In the genomic region with DNA sequence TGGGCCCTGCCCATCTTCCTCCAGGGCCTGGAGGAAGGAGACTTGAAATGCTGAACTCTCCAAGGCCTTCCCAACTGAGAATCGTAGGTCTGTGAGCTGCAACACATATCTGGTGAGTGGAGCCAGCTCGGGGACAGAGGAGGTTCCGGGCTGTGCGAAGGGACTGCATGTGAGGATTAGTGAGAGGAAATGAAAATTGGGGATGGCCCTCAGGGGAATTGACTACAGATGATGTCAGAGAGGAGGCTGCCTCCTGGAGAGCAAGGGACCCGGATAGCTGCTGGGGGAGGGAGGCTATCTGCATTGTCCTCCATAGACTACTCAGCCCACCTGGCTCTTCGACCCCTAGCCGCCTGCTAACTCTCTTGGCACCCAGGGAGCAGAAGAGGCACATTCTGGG, we compare ENCODE assay signal across 33 mouse cellular contexts.
A peak's percentile ranks its signal among the peaks of the same experiment; 100 is the strongest.
DNase-seq lines count a peak whose midpoint lies in the region; ATAC-seq and TF ChIP-seq lines count a peak whose summit lies in the region.
"Had no signal": no experiment of that assay in that cellular context is flagged by ENCODE, and none has a peak within 500 bp of the region (broad histone marks: within the 10 kb centered on the region; RNA-seq: fewer than 3 reads in every experiment).

No protein-coding gene starts in this region.

- no peaks in the 10 kb centered on the region for H3K9me3 ChIP-seq in forebrain, embryonic 10.5 days
- H3K9me3 ChIP-seq in forebrain, embryonic 14.5 days (replicated peaks; ENCODE audit: control insufficient read depth, low read length), result no peaks in the 10 kb centered on the region
- no peaks in the 10 kb centered on the region for H3K9me3 ChIP-seq in kidney, embryonic 14.5 days (ENCODE audit: control insufficient read depth, low read length)
- H3K9me3 ChIP-seq: embryonic facial prominence, embryonic 10.5 days; embryonic facial prominence, embryonic 15.5 days; forebrain, embryonic 13.5 days; kidney, embryonic 15.5 days; limb, embryonic 15.5 days; liver, embryonic 13.5 days; megakaryocyte, embryonic 14.5 days; midbrain, embryonic 12.5 days; neural tube, embryonic 12.5 days; stomach, embryonic 15.5 days had no signal

- no peak overlapping the region for H3K4me2 ChIP-seq in forebrain, embryonic 14.5 days (ENCODE audit: low read length)
- no peak overlapping the region for H3K4me2 ChIP-seq in kidney, embryonic 14.5 days (replicated peaks; ENCODE audit: low read depth, low read length)
- H3K4me2 ChIP-seq: embryonic facial prominence, embryonic 15.5 days; forebrain, embryonic 13.5 days; kidney, embryonic 15.5 days; limb, embryonic 15.5 days; liver, embryonic 13.5 days; midbrain, embryonic 12.5 days; neural tube, embryonic 12.5 days; stomach, embryonic 15.5 days had no signal

- intact Hi-C loops in heart, adult 2 months (cut with DNase I), result loop anchor here (2.0 to 5.0 kb wide), 3 partner anchors 16 to 149 kb away; no protein-coding TSS in a partner anchor
- intact Hi-C loops in heart, postnatal 36 days (cut with DNase I), result no loop called here

- DNase-seq in forebrain, embryonic 10.5 days (ENCODE audit: extremely low spot score, low spot score), result no peak
- DNase-seq in forebrain, embryonic 14.5 days (ENCODE audit: low spot score), result no peak
- DNase-seq in heart, adult 2 months, result peak in 1 of 2 experiments; percentile 23
- DNase-seq in heart, postnatal 36 days, result no peak
- DNase-seq in kidney, postnatal 14 days, result peak; percentile 8
- no peak for DNase-seq in layer of hippocampus, postnatal 14 days (ENCODE audit: low spot score in 2 of 2)
- no peak for DNase-seq in frontal cortex, postnatal 14 days (ENCODE audit: low spot score in 2 of 2)
- DNase-seq: adrenal gland, adult 2 months; adrenal gland, postnatal 36 days; cerebellum, adult 2 months; cerebellum, postnatal 14 days; kidney, postnatal 4 days; layer of hippocampus, postnatal 36 days; left cerebral cortex, postnatal 4 days; liver, embryonic 13.5 days; lung, adult 18-20 months; lung, postnatal 4 days; right cerebral cortex, adult 18-20 months had no signal

- no peaks in the 10 kb centered on the region for H3K36me3 ChIP-seq in forebrain, embryonic 10.5 days (replicated peaks)
- H3K36me3 ChIP-seq in forebrain, embryonic 14.5 days (ENCODE audit: control insufficient read depth, insufficient read depth, low read length), result no peaks in the 10 kb centered on the region
- no peaks in the 10 kb centered on the region for H3K36me3 ChIP-seq in heart, adult 2 months (ENCODE audit: control insufficient read depth, insufficient read depth, low read length)
- H3K36me3 ChIP-seq in kidney, embryonic 14.5 days (ENCODE audit: control insufficient read depth, insufficient read depth, low read length), result no peaks in the 10 kb centered on the region
- H3K36me3 ChIP-seq: embryonic facial prominence, embryonic 10.5 days; embryonic facial prominence, embryonic 15.5 days; kidney, embryonic 15.5 days; limb, embryonic 15.5 days; liver, embryonic 13.5 days; midbrain, embryonic 12.5 days; neural tube, embryonic 12.5 days; stomach, embryonic 15.5 days had no signal

- H3K9ac ChIP-seq in forebrain, embryonic 14.5 days (ENCODE audit: low read length), result no peak overlapping the region
- H3K9ac ChIP-seq in heart, adult 2 months (ENCODE audit: low read depth, low read length), result no peak overlapping the region
- no peak overlapping the region for H3K9ac ChIP-seq in kidney, embryonic 14.5 days (ENCODE audit: low read depth, low read length)
- H3K9ac ChIP-seq: embryonic facial prominence, embryonic 15.5 days; forebrain, embryonic 13.5 days; kidney, embryonic 15.5 days; limb, embryonic 15.5 days; liver, embryonic 13.5 days; midbrain, embryonic 12.5 days; neural tube, embryonic 12.5 days; stomach, embryonic 15.5 days had no signal

- peaks cover 100% of the 10 kb centered on the region for H3K27me3 ChIP-seq in forebrain, embryonic 10.5 days (ENCODE audit: poor library complexity, severe bottlenecking)
- no peaks in the 10 kb centered on the region for H3K27me3 ChIP-seq in forebrain, embryonic 14.5 days (replicated peaks; ENCODE audit: control insufficient read depth, insufficient read depth, low read length)
- H3K27me3 ChIP-seq in heart, adult 2 months (ENCODE audit: control insufficient read depth, insufficient read depth, low read length), result no peaks in the 10 kb centered on the region
- H3K27me3 ChIP-seq in kidney, embryonic 14.5 days (ENCODE audit: control insufficient read depth, insufficient read depth, low read length), result no peaks in the 10 kb centered on the region
- H3K27me3 ChIP-seq: CH12.LX had no signal

- peaks cover 69% of the 10 kb centered on the region for H3K4me1 ChIP-seq in forebrain, embryonic 10.5 days
- peaks cover 22% of the 10 kb centered on the region for H3K4me1 ChIP-seq in forebrain, embryonic 14.5 days (ENCODE audit: control insufficient read depth, insufficient read depth, low read length)
- H3K4me1 ChIP-seq in heart, adult 2 months (ENCODE audit: control insufficient read depth, insufficient read depth, low read length), result peaks cover 19% of the 10 kb centered on the region
- H3K4me1 ChIP-seq in kidney, embryonic 14.5 days (ENCODE audit: control insufficient read depth, insufficient read depth, low read length), result peaks cover 13% of the 10 kb centered on the region; the same call in 1 of the 2 replicates

- WGBS in forebrain, embryonic 10.5 days, result 78% methylated on average over 7 of the region's 7 CpGs
- 83% methylated on average over 7 of the region's 7 CpGs for WGBS in forebrain, embryonic 14.5 days
- 52% methylated on average over 7 of the region's 7 CpGs for WGBS in heart, adult 2 months
- 70% methylated on average over 7 of the region's 7 CpGs for WGBS in kidney, embryonic 14.5 days

- TF ChIP-seq EP300 in heart, adult 2 months (IDR thresholded peaks at IDR 0.05; ENCODE audit: insufficient read depth, low read depth, low read length), result no peak

- no peak for ATAC-seq in forebrain, embryonic 14.5 days
- no peak for ATAC-seq in kidney, embryonic 14.5 days (ENCODE audit: low FRiP score, low TSS enrichment)
- ATAC-seq: activated CD4-positive, CD25-positive, alpha-beta regulatory T cell, adult 4 months; forebrain, embryonic 13.5 days; hindbrain, embryonic 16.5 days; lung, postnatal 0 days had no signal

- TF ChIP-seq POLR2A in heart, adult 2 months (IDR thresholded peaks at IDR 0.05; ENCODE audit: insufficient read depth, low read depth, low read length), result no peak

- H3K79me2 ChIP-seq in heart, adult 2 months (replicated peaks; ENCODE audit: control insufficient read depth, insufficient read depth, low read length), result no peaks in the 10 kb centered on the region

- peak overlapping the region; percentile 56 for H3K27ac ChIP-seq in forebrain, embryonic 10.5 days
- H3K27ac ChIP-seq in forebrain, embryonic 14.5 days (ENCODE audit: low read depth, low read length), result no peak overlapping the region
- H3K27ac ChIP-seq in heart, adult 2 months, result peak overlapping the region; percentile 97
- H3K27ac ChIP-seq in kidney, embryonic 14.5 days (ENCODE audit: low read depth, low read length), result no peak overlapping the region
- H3K27ac ChIP-seq: embryonic facial prominence, embryonic 15.5 days; forebrain, embryonic 13.5 days; limb, embryonic 15.5 days; liver, embryonic 13.5 days; midbrain, embryonic 12.5 days; neural tube, embryonic 12.5 days; stomach, embryonic 15.5 days had no signal

- no peak overlapping the region for H3K4me3 ChIP-seq in forebrain, embryonic 10.5 days
- H3K4me3 ChIP-seq in forebrain, embryonic 14.5 days (ENCODE audit: low read depth, low read length), result no peak overlapping the region
- H3K4me3 ChIP-seq in heart, adult 2 months, result no peak overlapping the region
- no peak overlapping the region for H3K4me3 ChIP-seq in kidney, embryonic 14.5 days (ENCODE audit: low read length)
- H3K4me3 ChIP-seq: embryonic facial prominence, embryonic 10.5 days; embryonic facial prominence, embryonic 15.5 days; forebrain, embryonic 13.5 days; kidney, embryonic 15.5 days; limb, embryonic 15.5 days; liver, embryonic 13.5 days; megakaryocyte, embryonic 14.5 days; midbrain, embryonic 12.5 days; myocyte; neural tube, embryonic 12.5 days; stomach, embryonic 15.5 days had no signal

- no peak for TF ChIP-seq CTCF in heart, adult 2 months (IDR thresholded peaks at IDR 0.05)

Comparison
In these comparisons a context has a peak if more than half of its experiments do, and no peak if none do; other contexts are left out.
1. H3K27ac ChIP-seq: peak in forebrain, embryonic 10.5 days (single experiment) and heart, adult 2 months (single experiment); none in forebrain, embryonic 14.5 days (single experiment) and kidney, embryonic 14.5 days (single experiment).